Mouse (Mus musculus) urinary bladder, postnatal 36 days (tissue): ENCODE results near the gene Zfp784.

Source experiments
- DNase-seq, 2 experiments: peaks; one replicate each; pipeline ENCODE4 v3.0.0; 2022; ENCODE audit warnings: low spot score in 2 of 2, mixed read lengths in 1 of 2

Zfp784 gene

DNA sequence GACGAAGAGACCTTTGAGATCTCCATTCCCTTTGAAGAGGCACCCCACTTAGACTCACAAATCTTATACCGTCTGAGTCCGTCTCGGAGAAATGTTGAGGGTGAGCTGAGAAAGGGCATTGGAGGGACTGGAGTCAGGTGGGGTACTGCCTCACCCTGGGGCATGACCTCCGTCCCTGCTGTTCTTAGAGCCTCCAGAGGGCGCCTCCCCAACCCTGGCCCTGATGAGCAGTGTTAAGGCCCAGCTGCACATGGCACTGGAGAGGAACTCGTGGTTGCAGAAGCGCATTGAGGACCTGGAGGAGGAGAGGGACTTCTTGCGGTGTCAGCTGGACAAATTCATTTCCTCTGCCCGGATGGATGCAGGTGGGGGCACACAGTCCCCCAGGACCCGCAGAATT is 19.6 kb upstream of the Zfp784 start:
- no peak for DNase-seq

DNA sequence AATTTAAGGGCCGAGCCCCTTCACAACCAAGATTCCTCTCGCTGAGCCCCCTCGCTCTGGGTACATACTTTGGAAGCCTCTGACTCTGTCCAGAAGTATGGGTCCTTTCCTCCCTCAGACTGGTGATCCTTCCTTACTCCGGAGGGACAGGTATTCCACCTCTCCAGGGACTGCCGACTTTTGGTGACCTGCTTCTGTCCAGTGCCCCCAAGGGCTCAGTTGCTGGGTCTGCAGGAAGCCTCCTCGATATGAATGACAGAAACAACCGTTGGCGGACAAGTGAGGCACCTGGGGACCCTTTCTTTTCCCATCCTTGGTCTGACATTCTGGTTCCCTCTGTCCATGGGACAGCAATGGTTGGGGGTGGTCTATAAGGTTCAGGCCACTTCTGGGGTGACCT is 19.1 kb upstream of the Zfp784 start:
- DNase-seq: no peak

DNA sequence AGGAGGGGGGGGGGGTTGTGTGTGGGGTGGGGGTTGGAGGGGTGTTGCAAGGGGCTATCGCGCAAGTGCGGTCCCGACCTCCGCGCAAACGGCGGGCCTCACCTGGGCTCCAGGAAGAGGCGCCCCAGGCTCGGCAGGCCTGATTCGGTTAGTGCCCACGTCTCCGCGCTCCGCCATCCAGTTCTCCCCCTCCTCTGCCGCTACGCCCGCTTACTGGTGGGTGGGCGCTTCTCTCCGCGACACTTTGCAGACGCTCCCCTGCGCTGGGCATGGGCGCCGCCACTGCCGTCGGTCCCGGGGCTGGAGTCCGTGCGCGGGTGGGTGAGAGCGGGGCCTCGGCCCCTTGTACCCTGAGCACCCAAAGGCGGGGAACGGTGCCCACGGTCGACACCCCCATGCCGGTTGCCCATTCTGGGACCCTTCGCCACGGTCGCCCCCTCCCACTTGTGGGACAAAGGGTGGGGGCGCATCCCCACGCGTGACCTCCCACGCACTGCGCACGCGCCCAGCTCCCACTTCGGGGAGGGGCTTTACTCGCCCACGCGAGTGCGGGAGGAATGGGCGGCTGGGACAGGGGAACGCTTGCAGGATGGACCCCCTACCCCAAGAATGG is 18.5 kb upstream of the Zfp784 start:
- no peak for DNase-seq

GRCm38 (mm10) chr7:5053456-5054179 is 15.4 kb upstream of the Zfp784 start:
- no peak for DNase-seq

GRCm38 (mm10) chr7:5052931-5053343 is 14.7 kb upstream of the Zfp784 start:
- no peak for DNase-seq

DNA sequence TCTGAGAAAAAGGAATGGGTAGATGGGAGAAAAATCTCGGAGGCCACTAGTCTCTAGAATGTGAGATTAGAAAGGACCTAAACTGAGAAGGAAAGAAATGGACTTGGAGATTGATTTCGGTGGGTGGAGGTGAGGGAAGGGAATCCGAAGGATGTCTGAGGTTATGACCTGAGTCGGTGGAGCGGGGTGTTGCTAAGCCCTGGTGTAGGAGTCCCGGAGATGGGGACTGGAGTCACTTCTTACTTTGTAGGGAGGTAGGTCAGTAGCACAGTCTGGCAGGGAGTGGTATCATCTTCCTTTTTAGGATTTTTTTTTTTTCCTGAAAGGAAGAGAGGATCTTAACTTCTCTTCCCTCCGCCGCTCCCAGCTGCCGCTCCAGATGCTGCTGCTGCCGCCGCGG is 14.2 kb upstream of the Zfp784 start:
- DNase-seq: no peak

GRCm38 (mm10) chr7:5051193-5052192 is 13.2 kb upstream of the Zfp784 start, which contains the start of gene Zfp580:
Gene Zfp580 (plus strand): TSS chr7:5051538.
- peak; percentile 65 to 68 for DNase-seq

- DNase-seq: no peak
Measured at GRCm38 (mm10) chr7:5047313-5047712, 9.1 kb upstream of the Zfp784 start.

- no peak for DNase-seq
Measured at GRCm38 (mm10) chr7:5046112-5046511, 7.9 kb upstream of the Zfp784 start.

- no peak for DNase-seq
Measured at GRCm38 (mm10) chr7:5044981-5045380, 6.7 kb upstream of the Zfp784 start.

- DNase-seq: no peak
Measured at GRCm38 (mm10) chr7:5038940-5039339, 694 bp upstream of the Zfp784 start.

- DNase-seq: no peak
Measured at GRCm38 (mm10) chr7:5037467-5037866, 779 bp downstream of the Zfp784 start.

DNA sequence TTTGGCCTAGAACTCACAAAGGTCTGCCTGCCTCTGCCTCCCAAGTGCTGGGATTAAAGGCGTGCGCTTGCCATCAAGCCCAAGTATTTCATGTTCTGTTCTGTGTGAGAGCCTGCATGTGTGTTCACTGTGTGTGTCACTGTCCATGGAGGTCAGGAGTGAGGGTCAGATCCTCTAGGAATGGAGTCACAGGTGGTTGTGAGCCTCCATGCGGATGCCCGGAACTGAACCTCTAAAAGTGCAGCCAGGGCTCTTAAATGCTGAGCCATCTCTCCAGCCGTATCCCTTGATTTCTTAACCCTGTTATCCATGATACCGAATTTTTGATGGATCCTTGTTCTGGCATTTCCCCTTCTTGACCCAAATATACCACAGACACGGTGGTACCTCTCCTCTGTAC is 1.2 kb downstream of the Zfp784 start:
- no peak for DNase-seq

DNA sequence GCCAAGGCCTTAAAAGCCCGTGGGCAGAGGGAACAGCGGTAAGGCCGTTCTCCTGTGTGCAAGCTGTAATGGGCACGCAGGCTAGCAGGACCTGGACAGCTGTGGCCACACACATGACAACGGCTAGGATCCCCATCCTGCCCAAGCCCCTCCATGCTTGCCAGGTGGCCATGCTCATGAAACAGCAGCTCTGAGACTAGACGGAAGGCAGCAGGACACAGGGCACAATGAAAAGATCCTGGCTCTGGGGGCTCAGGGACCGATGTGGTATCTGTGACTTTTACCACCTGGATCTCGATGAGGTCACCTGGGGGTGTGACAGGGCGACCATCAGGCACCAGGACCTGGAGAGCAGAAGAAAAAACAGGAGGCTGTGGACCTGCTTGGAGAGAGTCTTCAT is 2.1 kb downstream of the Zfp784 start:
- no peak for DNase-seq

DNA sequence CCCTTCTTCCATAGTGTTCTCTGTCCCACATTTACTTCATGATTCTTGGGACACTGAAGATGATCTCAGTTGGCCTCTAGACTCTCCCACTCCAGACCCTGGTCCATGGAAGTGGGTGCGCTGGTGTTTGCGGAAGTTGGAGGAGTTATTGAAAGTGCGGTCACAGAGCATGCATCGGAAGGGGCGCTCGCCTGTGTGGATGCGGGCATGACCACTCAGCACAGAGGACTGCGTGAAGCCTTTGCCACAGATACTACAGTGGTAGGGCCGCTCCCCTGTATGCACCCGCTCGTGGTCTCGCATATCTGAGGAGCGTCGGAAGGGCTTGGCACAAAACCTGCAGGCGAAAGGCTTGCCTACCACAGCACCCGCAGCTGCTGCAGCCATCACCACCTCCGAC is 2.6 kb downstream of the Zfp784 start:
- DNase-seq: no peak

- DNase-seq: no peak
Measured at GRCm38 (mm10) chr7:5033818-5034217, 4.4 kb downstream of the Zfp784 start, which contains the start of gene 4632433K11Rik. Gene 4632433K11Rik (plus strand): TSS chr7:5034118.

DNA sequence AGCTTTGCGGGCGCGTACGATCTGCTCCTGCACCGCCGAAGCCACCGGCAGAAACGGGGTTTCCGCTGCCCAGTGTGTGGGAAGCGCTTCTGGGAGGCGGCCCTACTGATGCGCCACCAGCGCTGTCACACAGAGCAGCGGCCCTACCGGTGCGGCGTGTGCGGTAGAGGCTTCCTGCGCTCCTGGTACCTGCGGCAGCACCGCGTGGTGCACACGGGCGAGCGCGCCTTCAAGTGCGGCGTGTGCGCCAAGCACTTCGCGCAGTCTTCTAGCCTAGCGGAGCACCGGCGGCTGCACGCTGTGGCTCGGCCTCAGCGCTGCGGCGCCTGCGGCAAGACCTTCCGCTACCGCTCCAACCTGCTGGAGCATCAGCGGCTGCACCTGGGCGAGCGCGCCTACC is 6.8 kb downstream of the Zfp784 start:
- DNase-seq: no peak

DNA sequence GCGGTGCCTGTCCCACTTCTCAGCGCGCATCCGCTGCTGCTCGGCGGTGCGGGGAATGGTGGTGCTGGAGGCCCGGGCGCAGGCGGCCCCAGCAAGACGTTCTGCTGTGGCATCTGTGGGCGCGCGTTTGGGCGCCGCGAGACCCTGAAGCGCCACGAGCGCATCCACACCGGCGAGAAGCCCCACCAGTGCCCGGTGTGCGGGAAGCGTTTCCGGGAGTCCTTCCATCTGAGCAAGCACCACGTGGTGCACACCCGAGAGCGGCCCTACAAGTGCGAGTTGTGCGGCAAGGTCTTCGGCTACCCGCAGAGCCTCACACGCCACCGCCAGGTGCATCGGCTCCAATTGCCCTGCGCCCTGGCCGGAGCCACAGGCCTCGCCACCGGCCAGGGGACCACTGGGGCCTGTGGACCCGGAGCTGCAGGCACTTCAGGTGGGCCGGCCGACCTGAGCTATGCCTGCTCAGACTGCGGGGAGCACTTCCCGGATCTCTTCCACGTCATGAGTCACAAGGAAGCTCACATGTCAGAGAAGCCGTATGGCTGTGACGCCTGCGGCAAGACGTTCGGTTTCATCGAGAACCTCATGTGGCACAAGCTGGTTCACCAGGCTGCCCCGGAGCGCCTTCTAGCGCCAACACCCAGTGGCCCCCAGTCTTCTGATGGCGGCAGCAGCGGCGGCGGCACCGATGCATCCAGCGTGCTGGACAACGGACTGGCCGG is 7.5 kb downstream of the Zfp784 start:
- no peak for DNase-seq

GRCm38 (mm10) chr7:5029946-5030345 is 8.3 kb downstream of the Zfp784 start:
- DNase-seq: no peak

DNA sequence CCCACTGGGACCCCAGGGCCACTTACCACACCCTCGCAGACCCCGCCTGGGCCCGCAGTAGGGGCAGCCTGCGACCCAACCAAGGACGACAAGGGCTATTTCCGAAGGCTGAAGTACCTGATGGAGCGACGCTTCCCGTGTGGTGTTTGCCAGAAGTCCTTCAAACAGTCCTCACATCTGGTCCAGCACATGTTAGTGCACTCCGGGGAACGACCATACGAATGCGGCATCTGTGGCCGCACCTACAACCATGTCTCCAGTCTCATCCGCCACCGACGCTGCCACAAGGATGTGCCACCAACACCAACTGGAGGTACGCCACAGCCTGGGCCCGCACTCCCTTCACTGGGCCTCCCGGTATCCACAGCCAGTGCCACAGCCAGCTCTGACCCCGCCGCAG is 8.7 kb downstream of the Zfp784 start:
- DNase-seq: no peak

GRCm38 (mm10) chr7:5021197-5021596 is 17.0 kb downstream of the Zfp784 start:
- DNase-seq: no peak

DNA sequence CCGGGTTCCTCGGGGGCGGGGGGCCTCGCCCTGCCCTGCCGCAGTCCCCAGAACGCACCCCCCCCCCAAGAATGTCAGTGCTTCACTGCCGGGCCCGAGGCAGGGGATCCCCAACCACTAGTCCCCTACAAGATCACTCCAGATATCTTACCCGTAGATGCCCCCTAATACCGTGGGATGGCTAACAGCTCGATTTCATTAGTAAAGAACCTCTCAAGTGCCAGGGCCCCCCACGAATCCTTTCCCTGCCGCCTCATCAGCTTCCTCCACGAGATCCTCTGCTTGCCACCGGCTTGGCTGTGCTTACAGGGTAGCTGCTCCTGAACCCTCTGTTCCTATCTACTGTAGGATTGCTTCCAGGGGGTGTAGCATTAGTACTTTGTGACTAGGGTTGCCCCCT is 17.6 kb downstream of the Zfp784 start:
- no peak for DNase-seq
